Mouse (Mus musculus) erythroblast, embryonic 14.5 days (primary cell): ENCODE measurements around the gene Vwa3b.

Experiments
- GATA1 ChIP-seq: IDR thresholded peaks from 2 replicates; pipeline ENCODE4 v1.6.1; 2012; ENCODE audit warnings: low read length, inconsistent platforms, mixed read lengths
- TAL1 ChIP-seq: IDR thresholded peaks from 3 replicates; pipeline ENCODE4 v1.6.1; 2012; ENCODE audit warnings: low read length, inconsistent platforms, mixed read lengths

DNA sequence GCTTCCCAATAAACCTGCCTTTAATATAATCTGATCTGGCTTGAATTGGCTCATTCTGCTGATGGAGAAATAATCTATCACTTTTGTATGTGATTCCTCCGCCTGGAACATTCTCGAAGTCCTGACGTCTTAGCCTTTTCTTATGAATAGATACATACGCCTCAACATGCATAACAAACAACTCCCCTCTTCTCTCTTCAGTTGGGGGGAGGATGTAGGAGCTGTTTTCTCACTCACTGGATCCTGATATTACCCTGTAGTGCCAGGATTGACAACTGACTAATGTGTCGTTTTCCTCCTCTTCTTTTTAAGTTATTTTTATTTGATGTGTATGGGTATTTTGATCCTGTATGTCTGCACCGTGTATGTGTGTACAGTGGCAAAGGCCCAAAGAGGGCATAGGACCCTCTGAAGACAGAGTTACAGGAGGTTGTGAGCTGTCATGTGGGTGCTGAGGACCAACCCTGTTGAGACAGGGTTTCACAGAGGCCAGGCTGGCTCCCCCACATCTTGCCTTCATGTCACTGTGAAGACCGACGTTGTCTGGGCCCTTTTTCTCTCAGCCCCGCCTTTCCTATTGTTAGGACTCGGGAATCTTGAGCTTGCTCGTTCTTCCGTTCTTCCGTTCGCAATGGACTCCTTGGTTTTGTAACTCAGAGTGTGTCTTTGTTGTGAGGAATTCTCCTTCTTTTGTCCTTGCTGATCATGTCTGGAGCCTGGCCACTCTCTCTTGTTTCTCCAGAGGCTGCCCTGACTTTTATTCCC, 39.8 kb upstream of the Vwa3b start:
- TF ChIP-seq GATA1, result no peak
- no peak for TF ChIP-seq TAL1
